Mouse (Mus musculus): ENCODE data around the gene Ccr7.

GRCm38 (mm10) chr11:99182575-99182974 is 27.7 kb upstream of the Ccr7 start:
- TF ChIP-seq POLR2A (IDR thresholded peaks at IDR 0.05; ENCODE audit: borderline replicate concordance, extremely low read depth, low read depth, low read length) = no peak
- no peak for TF ChIP-seq CTCF (IDR thresholded peaks at IDR 0.05; ENCODE audit: insufficient read depth, low read length)

Data from lung, adult 2 months (tissue).